Mouse (Mus musculus) heart, embryonic 12.5 days (tissue): ENCODE measurements around the gene Tead2. TPM values are rescaled to one million over a fixed set of nuclear protein-coding genes. Genes with fewer than 3 reads are reported as not detected.

Experiments
- ATAC-seq: fragments of 200-750 bp; cut with Nextera tagmentation; 2 replicates; pipeline ENCODE4 v1.8.0; 2017; ENCODE audit warnings: moderate TSS enrichment, moderate library complexity; ENCODE audit not compliant: insufficient number of reproducible peaks, low FRiP score
- H3K27ac ChIP-seq: fragments of 300-500 bp; sonication (generic); 2 replicates; pipeline ENCODE4 v1.5.1; 2016; ENCODE audit warnings: mild to moderate bottlenecking, moderate library complexity; ENCODE audit not compliant: poor library complexity, severe bottlenecking
- H3K27me3 ChIP-seq: fragments of 300-500 bp; sonication (generic); replicated peaks from 2 replicates; pipeline ENCODE4 v1.6.1; 2016; ENCODE audit warnings: mild to moderate bottlenecking, moderate library complexity
- H3K36me3 ChIP-seq: fragments of 300-500 bp; sonication (generic); 2 replicates; pipeline ENCODE4 v1.6.1; 2016; ENCODE audit warnings: mild to moderate bottlenecking, moderate library complexity
- H3K4me1 ChIP-seq: fragments of 300-500 bp; sonication (generic); replicated peaks from 2 replicates; pipeline ENCODE4 v1.6.1; 2016; ENCODE audit warnings: mild to moderate bottlenecking
- H3K4me2 ChIP-seq: fragments of 300-500 bp; sonication (generic); 2 replicates; pipeline ENCODE4 v1.6.1; 2016; ENCODE audit warnings: mild to moderate bottlenecking, moderate library complexity
- H3K4me3 ChIP-seq: fragments of 300-500 bp; sonication (generic); 2 replicates; pipeline ENCODE4 v1.5.1; 2016; ENCODE audit warnings: mild to moderate bottlenecking
- H3K9ac ChIP-seq: fragments of 300-500 bp; sonication (generic); 2 replicates; pipeline ENCODE4 v1.6.1; 2016; ENCODE audit warnings: mild to moderate bottlenecking, moderate library complexity
- H3K9me3 ChIP-seq: fragments of 300-500 bp; sonication (generic); replicated peaks from 2 replicates; pipeline ENCODE4 v1.6.1; 2016; ENCODE audit warnings: mild to moderate bottlenecking, moderate library complexity
- WGBS: fragments of 180-500 bp; shearing (Covaris S2); methylation state at CpG from one replicate; pipeline ENCODE4 v1.1.7; 2016; 5-methylcytosine and 5-hydroxymethylcytosine counted together
- polyA plus RNA-seq: library from polyadenylated mRNA; unstranded; fragments of >200 nt; fragmentation: Nextera tagmentation; extraction: Ambion mirVana; gene quantifications from 2 replicates; pipeline ENCODE4 v1.2.1, GENCODE M21; 2016

The Tead2 gene
- polyA plus RNA-seq, 1 experiment from 2014 or later = 138 TPM

GRCm38 (mm10) chr7:45229046-45229445 lies 13.5 kb downstream of the Tead2 start:
- 86% methylated on average over 8 of the region's 8 CpGs for WGBS

DNA sequence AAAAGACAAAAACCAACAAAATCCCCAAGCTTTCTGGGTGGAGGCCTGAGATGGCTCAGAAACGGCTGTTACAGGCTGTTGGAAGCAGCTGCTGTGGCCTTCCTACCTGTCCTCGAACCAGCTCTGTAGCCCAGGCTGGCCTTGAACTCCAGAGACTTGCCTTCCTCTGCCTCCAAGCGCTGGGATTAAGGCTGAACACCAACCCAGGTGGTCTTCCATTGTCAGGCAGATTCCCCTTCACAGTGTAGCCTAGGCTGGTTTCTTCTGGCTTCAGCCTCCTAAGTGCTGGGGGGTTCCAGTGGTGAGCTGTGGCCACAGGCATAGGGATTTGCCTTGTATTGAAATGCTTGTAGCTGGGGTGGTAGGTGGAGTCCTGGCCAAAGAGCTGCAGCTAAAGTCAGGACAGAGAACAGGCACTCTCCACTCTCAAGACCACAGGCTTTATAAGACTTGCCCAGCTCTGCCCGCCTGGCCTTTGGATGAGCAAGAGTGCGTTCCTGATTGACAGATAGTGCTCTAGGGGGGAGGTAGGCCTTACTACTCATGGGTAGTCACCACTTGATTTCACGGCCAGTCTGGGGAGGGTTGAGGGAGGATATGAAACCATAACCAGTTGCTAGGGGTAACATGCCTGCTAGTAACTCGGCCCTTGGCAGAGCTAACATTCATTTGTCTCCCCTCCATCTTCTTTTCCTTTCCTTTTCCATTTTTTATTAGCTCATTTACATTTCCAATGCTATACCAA lies 14.1 kb downstream of the Tead2 start:
- Histone ChIP-seq H3K27ac (no peak overlapping the region), H3K27me3 (no peaks in the 10 kb centered on the region), H3K9me3 (no peaks in the 10 kb centered on the region), H3K36me3 (peaks cover 88% of the 10 kb centered on the region), H3K4me1 (peaks cover 36% of the 10 kb centered on the region), H3K4me3 (no peak overlapping the region), H3K4me2 (no peak overlapping the region), H3K9ac (no peak overlapping the region)
- 83% methylated on average over 7 of the region's 7 CpGs for WGBS
- no peak for ATAC-seq

More at GRCm38 (mm10) chr7:45229046-45229445, 13.5 kb downstream of the Tead2 start:
- Histone ChIP-seq H3K9ac (no peak overlapping the region), H3K27me3 (no peaks in the 10 kb centered on the region), H3K36me3 (peaks cover 90% of the 10 kb centered on the region), H3K4me2 (no peak overlapping the region), H3K4me1 (peaks cover 30% of the 10 kb centered on the region), H3K9me3 (no peaks in the 10 kb centered on the region), H3K27ac (no peak overlapping the region), H3K4me3 (no peak overlapping the region)
- ATAC-seq = no peak

DNA sequence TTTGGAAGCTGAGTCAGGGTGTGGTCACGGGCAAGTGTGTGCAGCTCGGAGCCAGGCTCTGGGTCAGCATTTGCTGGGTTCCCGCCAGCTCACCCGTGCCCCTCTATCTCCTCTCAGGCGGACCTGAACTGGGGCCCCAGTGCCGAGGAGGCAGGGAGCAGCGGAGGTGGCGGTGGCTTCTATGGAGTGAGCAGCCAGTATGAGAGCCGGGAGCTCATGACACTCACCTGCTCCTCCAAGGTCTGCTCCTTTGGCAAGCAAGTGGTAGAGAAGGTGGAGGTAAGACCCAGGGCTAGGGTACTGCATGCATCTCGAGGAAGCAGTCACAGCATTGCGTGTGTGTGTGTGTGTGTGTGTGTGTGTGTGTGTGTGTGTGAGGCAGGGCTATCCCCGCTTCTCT lies 15.6 kb downstream of the Tead2 start:
- Histone ChIP-seq H3K9me3 (no peaks in the 10 kb centered on the region), H3K27me3 (no peaks in the 10 kb centered on the region), H3K36me3 (peaks cover 72% of the 10 kb centered on the region), H3K4me3 (no peak overlapping the region), H3K4me2 (no peak overlapping the region), H3K9ac (no peak overlapping the region), H3K27ac (no peak overlapping the region), H3K4me1 (peaks cover 50% of the 10 kb centered on the region)
- 81% methylated on average over 12 of the region's 12 CpGs for WGBS
- no peak for ATAC-seq

GRCm38 (mm10) chr7:45231941-45232340 lies 16.4 kb downstream of the Tead2 start:
- Histone ChIP-seq H3K9ac (no peak overlapping the region), H3K9me3 (no peaks in the 10 kb centered on the region), H3K27ac (no peak overlapping the region), H3K4me2 (no peak overlapping the region), H3K36me3 (peaks cover 64% of the 10 kb centered on the region), H3K4me3 (no peak overlapping the region), H3K27me3 (peaks cover 3% of the 10 kb centered on the region; the same call in 1 of the 2 replicates), H3K4me1 (peaks cover 50% of the 10 kb centered on the region)
- ATAC-seq = no peak
- 84% methylated on average over 11 of the region's 11 CpGs for WGBS

DNA sequence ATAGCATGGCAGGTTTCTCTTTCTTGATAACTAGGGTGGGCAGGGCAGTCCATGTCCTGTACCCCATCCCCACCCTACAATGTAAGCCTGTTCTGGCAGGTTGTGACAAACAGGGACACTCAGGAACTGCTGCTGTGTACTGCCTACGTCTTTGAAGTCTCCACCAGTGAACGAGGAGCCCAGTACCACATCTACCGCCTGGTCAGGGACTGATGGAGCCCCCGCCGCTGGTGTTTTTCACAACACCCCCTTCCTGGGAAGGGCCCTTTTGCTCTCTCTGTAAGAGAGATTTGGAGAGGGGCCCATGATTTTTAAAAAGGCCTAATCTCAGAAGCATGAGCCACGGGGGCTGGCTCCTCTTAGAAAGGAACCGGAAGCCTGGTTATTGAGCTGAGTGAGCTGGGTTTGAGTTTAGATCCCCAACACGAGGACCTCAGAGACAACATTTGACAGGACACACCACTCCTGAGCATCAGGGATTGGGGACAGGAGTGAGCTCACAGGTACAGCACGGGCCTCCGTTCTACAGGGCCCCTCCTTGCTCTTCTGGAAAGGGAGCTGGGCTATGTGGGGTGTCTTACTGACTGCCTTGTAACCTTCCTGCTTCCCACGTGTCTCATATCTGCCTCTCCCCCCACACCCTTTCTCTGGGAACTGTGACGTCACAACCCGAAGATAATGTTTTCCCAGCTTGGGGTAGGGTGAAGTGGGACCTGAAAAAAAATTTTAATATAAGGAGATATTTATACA lies 17.3 kb downstream of the Tead2 start:
- Histone ChIP-seq H3K9me3 (no peaks in the 10 kb centered on the region), H3K9ac (no peak overlapping the region), H3K36me3 (peaks cover 56% of the 10 kb centered on the region), H3K4me1 (peaks cover 50% of the 10 kb centered on the region), H3K4me2 (no peak overlapping the region), H3K27me3 (peaks cover 8% of the 10 kb centered on the region; the same call in 1 of the 2 replicates), H3K4me3 (no peak overlapping the region), H3K27ac (no peak overlapping the region)
- ATAC-seq = no peak
- 53% methylated on average over 13 of the region's 13 CpGs for WGBS

- 32% methylated on average over 19 of the region's 20 CpGs for WGBS
- peak overlapping the region; percentile 25; the same call in 1 of the 2 replicates for H3K4me3 ChIP-seq
- H3K36me3 ChIP-seq = peaks cover 48% of the 10 kb centered on the region
- H3K4me1 ChIP-seq = peaks cover 51% of the 10 kb centered on the region
- H3K9ac ChIP-seq = peak overlapping the region; percentile 62
- peaks cover 15% of the 10 kb centered on the region for H3K27me3 ChIP-seq
- H3K4me2 ChIP-seq = peak overlapping the region; percentile 66
- no peaks in the 10 kb centered on the region for H3K9me3 ChIP-seq
- H3K27ac ChIP-seq = peak overlapping the region; percentile 67
- ATAC-seq = no peak
These were observed 18.2 kb downstream of the Tead2 start for GRCm38 (mm10) chr7:45233580-45234332.

GRCm38 (mm10) chr7:45234333-45234841 lies 18.8 kb downstream of the Tead2 start:
- Histone ChIP-seq H3K36me3 (peaks cover 41% of the 10 kb centered on the region), H3K27me3 (peaks cover 21% of the 10 kb centered on the region), H3K9me3 (no peaks in the 10 kb centered on the region), H3K4me2 (peak overlapping the region; percentile 66), H3K27ac (peak overlapping the region; percentile 67), H3K9ac (peak overlapping the region; percentile 62), H3K4me1 (peaks cover 57% of the 10 kb centered on the region), H3K4me3 (peak overlapping the region; percentile 26; the same call in 1 of the 2 replicates)
- WGBS = 10% methylated on average over 29 of the region's 29 CpGs
- no peak for ATAC-seq

DNA sequence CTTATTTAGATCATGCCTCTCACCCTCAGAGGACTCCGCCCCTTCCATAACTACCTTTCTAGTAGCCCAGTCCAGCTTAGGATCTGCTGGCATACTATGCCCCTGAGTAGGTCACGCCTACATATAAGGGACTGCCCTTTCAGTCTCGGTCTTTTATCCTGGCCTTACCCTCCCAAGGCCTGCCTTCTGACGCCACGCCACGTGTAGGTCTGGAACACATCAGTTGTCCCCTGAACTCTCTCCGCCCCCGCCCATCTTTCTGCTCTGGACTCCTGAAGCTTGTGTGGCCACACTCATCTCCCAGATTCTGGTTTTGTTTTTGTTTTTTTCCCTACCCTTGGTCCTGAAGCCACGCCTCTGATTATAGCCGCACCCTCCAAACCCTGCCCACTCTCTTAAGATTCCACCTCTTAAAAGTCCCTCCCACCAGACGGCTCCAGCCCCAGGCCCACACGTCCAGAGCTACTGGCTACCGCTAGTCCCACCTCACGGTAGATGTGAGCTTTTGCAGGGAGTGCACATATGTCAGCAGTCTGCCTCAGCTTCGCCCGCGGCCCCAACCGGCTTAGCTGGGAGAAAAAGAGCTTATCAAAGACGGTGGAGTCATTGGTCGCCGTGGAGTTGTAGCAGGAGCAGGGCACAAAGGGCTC lies 19.5 kb downstream of the Tead2 start:
- ATAC-seq = peak; percentile 82
- H3K9ac ChIP-seq = peak overlapping the region; percentile 62
- peaks cover 23% of the 10 kb centered on the region for H3K27me3 ChIP-seq

DNA sequence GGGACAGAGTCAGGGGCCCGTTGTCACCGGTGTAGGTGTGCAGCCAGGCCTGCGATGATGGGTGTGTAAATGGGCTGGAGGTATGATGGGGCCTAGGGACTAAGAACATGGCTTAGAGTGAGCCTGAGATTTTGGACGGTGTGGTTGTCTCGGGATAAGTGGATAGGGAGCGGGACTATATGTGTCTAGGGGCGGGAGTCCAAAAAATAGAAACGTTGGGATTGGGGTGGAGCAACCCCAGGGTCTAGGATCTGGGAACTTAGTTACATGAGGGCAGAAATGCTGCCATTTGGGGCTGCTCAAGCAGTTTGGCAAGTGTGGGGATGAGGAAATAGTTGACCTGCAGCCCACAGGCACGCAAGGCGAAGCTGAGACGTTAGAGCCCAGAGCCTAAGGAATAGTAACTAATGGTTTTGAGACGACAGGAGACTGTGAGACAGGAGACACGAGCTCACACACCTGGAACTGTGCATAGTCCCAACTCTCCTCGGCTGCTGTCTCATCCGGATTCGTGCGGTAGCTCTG lies 20.2 kb downstream of the Tead2 start:
- Histone ChIP-seq H3K9ac (peak overlapping the region; percentile 57), H3K4me3 (peak overlapping the region; percentile 26), H3K4me2 (peak overlapping the region; percentile 66), H3K27ac (peak overlapping the region; percentile 67), H3K36me3 (peaks cover 35% of the 10 kb centered on the region), H3K9me3 (no peaks in the 10 kb centered on the region), H3K4me1 (peaks cover 61% of the 10 kb centered on the region), H3K27me3 (peaks cover 24% of the 10 kb centered on the region)
- 35% methylated on average over 17 of the region's 17 CpGs for WGBS
- no peak for ATAC-seq

More for the DNA sequence above, 19.5 kb downstream of the Tead2 start:
- peak overlapping the region; percentile 67 for H3K27ac ChIP-seq
- peak overlapping the region; percentile 26 for H3K4me3 ChIP-seq
- no peaks in the 10 kb centered on the region for H3K9me3 ChIP-seq
- H3K36me3 ChIP-seq = peaks cover 35% of the 10 kb centered on the region
- 2% methylated on average over 21 of the region's 21 CpGs for WGBS
- peaks cover 57% of the 10 kb centered on the region for H3K4me1 ChIP-seq
- peak overlapping the region; percentile 66 for H3K4me2 ChIP-seq
